Mouse (Mus musculus) NIH3T3 (cell line): Measurements from ENCODE around the gene Hist1h2ah.
A peak's percentile ranks its signal among the peaks of the same experiment; 100 is the strongest.
"Not testable (repeated sequence)": the region's sequence is repeated elsewhere in the genome, so short reads cannot be mapped to it uniquely, and the experiment has no call there.

Experiments used
- DNase-seq: peaks from one replicate; pipeline ENCODE4 v3.0.0-alpha.2; 2012; ENCODE audit warnings: low read depth

Gene Hist1h2ah

DNA sequence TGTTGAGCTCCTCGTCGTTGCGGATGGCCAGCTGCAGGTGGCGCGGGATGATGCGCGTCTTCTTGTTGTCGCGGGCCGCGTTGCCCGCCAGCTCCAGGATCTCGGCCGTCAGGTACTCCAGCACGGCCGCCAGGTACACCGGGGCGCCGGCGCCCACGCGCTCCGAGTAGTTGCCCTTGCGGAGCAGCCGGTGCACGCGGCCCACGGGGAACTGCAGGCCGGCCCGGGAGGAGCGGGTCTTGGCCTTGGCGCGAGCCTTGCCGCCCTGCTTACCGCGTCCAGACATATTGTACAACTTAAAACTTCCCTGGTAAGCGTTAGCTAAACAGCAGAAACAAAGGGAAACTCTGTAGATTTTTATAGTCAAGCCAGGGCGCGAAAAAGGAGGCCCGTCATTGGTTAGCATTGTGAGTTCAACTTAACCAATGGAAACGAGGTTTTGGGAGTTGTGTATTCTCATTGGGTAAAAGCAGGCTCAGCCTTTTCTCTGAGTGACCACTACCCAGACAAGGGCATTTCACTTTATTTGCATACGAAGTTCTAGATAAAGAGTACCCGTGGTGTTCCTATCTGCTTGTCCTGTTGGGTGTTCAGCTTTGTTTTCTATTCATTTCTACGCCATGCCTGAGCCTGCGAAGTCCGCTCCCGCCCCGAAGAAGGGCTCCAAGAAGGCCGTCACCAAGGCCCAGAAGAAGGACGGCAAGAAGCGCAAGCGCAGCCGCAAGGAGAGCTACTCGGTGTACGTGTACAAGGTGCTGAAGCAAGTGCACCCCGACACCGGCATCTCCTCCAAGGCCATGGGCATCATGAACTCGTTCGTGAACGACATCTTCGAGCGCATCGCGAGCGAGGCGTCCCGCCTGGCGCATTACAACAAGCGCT is at the start of gene Hist1h2ah, which contains the start of gene Hist1h2bk:
TSS of gene Hist1h2ah (minus strand) at position 302 of the 882 bp plus-strand sequence.
TSS of gene Hist1h2bk (plus strand) at position 604 of the 882 bp plus-strand sequence.
- DNase-seq = peak; percentile 91

DNA sequence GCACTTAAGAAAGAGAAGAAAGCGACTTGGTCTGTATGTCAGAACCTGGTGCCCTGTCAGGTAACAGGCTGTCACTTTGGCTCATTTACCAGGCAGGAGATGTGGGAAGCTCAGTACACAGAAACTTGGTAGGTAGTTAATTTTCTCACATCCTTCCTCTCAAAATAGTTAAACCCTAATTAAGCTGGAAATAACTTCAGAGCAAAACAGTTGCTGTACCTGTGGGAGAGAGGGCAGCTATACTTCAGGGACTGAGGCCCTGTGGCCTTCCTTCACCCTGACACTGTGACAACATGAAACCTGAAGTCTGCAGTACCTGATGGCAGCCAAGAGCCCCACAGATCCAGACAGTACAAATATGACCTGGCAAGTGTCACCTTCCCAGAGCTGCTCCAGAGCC is 48.8 kb upstream of the Hist1h2ah start, which contains the start of gene Vmn1r188:
TSS of gene Vmn1r188 (plus strand) at position 301 of the 400 bp plus-strand sequence.
- DNase-seq = not testable (repeated sequence)

DNA sequence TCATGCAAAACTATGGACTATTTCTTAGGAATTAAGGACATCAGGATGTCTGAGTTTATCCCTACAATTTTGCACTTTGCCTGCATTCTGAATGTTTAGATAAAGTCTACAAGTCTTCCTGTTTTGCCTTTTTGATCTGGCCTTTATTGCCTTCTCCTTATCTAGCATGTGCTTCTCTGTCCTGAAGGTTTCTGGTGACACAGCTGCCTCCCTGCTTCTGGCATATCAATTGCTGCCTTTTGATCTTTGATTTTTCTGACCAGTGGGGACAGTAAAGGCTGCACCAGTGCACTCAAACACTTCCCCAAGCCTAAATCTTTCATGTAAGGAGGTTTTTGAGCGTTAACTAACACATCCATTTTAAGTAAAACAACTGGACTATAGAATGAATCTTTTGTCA is 28.1 kb upstream of the Hist1h2ah start:
- DNase-seq = no peak

DNA sequence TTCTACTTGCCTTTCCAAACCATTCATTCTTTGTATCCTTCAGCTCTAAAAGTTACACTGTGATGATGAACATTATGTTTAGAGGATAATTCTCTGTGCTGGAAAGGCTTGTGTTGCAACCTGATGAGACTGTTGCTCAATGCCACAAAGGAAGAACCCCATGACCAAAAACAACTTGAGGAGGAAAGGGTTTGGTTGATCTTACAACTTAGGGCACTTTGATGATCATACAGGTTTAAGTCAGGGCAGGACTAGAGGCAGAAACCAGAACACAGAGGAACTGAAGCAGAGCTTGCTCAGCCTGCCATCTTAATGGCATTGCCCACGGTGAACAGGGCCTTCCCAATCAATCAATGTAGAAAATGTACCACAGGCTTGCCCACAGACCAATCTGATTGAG is 26.1 kb upstream of the Hist1h2ah start:
- DNase-seq = no peak

DNA sequence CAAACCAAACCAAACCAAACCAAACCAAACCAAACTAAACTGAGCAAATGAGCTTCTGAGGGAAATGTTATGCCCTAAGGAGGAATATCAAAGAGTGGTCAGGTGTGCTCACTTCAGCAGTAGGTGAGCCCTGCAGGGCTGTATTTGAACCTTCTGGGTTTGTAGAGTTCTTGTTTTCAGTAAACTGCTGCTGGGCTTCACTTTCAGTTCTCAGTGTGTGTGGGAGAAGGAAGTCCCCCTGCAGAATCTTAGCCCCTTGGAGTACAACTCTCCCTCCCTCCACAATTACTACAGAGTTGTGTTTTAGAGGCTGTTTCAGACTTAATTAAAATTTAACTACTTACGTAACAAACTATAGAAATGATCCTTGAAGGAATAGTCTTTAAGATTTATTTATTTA is 18.4 kb upstream of the Hist1h2ah start:
- no peak for DNase-seq

DNA sequence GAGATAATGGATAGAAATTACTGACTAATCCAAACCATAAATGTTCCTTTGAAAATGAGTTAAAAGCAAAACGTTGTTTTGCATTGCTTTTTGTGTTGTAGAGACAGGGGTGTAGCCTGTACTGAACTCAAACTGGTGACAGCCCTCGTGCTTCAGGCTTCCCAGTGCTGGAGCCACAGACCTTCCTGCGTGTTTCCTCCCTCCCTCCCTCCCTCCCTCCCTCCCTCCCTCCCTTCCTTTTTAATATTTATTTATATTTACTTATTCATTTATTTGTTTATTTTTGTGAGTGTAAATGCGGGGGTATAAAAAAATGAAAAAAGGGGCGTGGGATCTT is 16.1 kb upstream of the Hist1h2ah start:
- no peak for DNase-seq

DNA sequence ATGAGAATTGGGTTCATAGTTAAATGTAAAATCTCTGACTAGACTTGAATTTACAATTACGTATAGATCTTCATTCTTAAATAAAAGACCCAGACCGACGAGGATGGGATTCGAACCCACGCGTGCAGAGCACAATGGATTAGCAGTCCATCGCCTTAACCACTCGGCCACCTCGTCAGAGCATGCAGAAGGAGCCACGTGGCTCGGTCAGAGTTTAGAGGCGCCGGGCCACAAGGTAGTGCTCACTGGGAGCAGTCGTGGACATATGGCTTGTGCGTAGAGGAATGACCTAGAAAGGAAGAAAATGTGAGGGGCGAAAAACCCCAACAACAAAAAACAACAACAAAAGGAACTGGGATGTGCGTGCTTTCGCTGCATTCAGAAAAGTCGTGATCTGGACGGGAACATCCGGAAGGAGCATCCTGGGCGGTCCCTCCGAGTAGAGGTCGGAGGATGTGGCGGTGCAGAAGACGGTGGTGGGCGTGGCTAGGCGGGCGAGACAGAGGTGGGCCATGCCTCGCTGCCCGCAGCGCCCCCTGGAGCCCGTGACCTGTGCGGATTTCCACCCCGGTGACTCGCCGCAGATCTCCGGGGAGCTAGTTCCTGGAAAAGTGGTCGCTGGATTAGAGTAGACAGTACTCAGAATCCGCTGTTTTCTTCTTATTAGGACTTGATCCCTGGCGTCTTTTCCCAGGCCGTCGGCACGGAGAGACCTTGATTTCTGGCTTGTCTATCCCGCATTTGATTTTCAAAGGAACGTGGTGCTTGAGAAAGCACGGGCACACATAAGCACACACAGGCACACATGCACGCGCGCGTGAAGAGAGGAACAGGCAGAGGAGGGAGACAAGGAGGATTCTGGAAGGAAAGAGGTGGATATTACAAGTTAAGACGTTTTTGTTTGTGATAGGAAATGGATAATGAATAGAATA is 15.5 kb upstream of the Hist1h2ah start:
- DNase-seq = peak; percentile 89

DNA sequence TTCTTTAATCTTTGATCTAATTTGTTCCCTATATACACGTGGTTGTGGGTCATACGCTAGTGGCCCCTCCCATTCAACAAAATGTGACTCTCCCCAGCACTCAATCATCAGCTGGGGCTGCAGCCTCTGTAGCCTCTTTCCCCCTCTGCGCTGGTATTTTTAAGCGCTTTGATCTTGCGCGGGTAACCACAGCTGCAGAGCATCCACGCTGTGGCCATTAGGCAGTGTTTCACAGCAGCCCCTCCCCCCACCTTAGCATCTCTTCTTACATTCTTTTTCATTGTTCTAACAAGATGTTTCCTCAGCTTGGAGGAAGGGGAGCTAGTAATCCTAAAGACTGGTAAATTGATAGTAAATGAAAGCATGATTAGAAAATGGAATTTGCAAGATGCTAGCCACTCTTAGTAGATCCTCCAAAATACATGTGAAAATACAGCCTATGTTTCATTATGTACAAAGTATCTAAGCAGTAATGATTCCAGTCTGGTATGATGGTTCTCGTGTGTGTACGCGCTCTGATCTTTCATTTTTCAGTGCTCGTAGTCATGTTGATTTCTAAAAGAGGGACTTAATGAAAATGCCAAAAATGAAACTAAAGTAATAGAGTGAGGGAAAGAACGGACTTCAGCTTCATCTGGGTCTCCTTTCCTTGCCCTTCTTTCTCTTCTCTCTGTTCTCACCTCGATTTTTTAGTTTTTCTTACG is 14.5 kb upstream of the Hist1h2ah start:
- peak; percentile 47 for DNase-seq

DNA sequence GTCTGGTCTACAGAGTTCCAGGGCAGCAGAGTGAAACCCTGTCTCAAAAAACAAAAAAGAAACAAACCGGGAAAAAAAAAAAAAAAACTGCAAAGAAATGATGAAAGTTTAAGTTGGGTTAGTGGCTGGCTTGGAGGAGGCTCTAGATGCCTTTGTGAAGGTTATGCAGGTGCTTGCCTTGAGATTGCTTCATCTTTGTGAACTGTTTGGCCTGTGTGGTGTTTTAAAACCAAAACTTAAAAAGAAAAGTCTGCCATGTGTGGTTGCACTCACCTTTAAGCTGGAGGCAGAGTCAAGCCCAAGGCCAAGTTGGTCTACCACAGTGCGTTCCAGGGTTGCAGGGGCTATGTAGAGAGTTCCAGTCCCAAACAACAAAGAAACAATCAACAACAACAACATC is 13.7 kb upstream of the Hist1h2ah start:
- DNase-seq = no peak

DNA sequence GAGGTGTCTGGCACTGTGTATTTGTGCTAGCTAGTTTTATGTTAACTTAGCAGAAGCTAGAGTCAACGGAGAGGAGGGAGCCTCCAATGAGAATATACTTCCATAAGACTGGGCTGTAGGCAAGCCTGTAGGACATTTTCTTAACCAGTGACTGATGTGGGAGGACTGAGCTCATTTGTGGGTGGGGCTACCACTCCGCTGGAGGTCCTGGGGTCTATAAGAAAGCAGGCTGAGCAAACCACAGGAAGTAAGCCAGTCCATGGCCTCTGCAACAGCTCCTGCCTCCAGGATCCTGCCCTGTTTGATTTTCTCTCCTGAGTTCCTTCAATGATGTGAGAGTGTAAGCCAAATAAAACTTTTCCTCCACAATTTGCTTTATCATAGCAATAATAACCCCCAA is 9.9 kb upstream of the Hist1h2ah start:
- DNase-seq = no peak

DNA sequence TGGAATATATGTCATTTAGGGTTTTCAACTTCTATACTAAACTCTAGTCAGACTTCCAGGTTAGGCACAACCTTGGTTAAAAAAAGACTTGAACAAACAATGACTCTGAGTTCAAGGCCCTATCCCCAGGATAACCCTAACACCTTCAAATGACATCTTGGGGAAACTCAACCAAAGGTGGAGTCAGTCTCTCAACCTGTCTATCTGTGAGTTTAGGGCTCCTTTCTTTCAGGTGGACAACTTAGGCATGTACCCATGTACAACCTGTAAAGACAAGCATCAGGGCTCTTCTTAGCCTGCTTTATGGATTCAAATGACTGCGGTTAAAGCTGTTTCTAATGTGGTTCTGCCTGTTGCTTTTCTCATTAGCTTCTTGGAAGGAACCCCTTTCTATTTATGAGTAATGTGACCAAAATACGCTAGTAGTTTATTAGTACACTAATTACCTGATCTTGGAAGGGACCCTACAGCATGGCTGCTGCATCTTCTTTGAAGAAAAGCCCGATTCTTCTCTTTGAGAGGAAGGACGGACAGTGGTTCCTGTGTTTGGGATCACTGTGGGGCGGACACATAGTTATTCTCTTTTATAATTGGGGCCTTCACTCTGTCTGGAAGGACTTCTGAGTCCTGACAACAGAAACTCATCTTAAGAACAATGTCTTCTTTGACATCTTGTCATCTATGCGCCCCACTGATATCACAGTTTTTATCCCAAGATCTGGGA is 9.2 kb upstream of the Hist1h2ah start:
- DNase-seq = no peak

DNA sequence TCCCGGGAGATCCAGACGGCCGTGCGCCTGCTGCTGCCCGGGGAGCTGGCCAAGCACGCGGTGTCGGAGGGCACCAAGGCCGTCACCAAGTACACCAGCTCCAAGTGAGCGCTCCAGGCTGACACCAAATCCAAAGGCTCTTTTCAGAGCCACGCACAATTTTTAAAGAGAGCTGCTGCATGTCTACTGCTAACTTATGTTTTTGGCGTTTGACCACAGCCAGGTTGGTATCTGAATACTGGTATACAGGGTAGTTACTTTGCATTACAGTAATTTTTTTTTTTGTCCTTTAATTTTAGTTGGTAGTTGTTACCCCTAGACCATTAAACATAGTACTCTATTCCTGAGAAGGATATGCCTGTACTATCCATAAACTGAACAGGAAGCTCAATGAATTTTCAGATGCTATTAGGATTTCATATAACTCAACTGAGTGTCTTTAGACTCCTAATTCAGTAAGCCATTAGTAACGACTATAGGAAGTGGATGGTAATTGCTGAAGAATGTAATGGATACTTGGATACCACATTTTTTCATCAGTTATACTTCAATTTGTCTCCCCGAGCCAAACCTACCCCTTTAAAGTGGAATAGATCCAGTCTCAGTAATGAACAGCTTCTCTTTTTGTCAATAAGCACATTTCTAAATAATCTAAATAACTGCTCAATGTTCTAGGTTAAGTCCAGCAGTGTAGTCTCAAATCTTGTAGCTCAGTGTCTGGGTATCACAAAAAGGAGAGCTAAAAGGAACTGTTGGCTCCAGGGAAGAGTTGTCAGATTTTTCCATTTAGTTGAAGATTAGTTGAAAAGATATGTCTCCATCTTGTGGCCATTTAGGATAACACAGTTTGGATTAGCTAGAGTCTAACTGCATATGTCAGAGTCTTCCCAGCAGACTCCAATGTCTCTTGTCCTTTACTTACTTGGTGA is 8.4 kb upstream of the Hist1h2ah start:
- peak; percentile 81 for DNase-seq

DNA sequence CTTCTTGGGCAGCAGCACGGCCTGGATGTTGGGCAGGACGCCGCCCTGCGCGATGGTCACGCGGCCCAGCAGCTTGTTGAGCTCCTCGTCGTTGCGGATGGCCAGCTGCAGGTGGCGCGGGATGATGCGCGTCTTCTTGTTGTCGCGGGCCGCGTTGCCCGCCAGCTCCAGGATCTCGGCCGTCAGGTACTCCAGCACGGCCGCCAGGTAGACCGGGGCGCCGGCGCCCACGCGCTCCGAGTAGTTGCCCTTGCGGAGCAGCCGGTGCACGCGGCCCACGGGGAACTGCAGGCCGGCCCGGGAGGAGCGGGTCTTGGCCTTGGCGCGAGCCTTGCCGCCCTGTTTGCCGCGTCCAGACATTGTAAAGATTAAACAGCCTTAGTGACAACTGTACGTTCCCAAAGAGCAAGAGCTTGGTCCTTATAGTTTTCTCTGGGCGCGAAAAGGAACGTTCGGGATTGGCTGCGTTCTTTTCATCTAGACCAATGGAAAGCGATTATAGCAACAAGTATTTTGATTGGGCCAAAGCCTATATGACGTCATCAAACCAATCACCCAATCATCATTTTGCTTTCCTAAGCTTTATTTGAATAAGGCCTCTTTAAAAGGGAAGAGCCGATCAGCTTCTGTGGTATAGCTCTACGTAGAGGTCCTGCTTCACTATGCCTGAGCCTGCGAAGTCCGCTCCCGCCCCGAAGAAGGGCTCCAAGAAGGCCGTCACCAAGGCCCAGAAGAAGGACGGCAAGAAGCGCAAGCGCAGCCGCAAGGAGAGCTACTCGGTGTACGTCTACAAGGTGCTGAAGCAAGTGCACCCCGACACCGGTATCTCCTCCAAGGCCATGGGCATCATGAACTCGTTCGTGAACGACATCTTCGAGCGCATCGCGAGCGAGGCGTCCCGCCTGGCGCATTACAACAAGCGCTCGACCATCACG is 7.5 kb upstream of the Hist1h2ah start, which contains the start of the genes Hist1h2ag and Hist1h2bj:
TSS of gene Hist1h2ag (minus strand) at position 377 of the 935 bp plus-strand sequence.
TSS of gene Hist1h2bj (plus strand) at position 647 of the 935 bp plus-strand sequence.
- peak; percentile 96 for DNase-seq

DNA sequence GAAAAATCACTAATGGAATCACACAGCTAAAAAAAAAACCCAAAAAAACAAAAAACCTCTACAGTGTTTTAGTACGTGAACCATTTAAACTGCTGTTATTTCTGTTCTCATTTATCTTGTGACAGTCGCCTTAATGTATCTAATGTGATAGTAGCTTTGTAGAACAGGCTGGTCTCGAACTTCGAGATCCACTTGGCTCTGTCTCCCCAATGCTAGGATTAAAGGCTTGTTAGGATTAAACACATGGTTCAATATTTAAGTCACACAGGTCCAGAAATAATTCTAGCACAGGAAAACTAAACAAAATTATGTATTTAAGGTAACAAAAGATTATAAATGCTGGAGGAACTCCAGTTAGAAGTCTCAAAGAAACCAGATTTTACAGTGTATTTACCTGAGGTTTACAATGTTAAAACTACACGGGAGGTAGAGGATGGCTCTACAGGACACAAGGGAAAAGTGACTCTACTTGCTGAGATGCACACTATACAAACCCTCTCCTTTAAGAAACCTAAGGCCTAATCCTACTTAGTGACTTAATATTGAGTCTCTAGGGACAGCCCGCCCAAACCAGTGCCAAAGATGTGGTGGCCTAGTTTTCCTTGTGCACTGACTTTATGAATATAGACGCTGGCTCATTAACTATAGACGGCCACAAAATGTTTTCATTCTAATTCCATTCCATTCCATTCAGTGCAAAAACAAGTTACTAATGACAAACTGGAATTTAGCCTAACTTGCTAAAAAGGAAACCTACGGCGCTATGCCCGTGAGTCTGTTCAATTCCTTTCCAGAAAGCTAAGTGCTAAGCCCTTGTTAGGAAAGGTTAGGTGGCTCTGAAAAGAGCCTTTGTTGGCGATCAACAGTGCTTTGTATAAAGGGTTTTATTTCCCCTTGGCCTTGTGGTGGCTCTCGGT is 6.5 kb upstream of the Hist1h2ah start:
- peak; percentile 21 for DNase-seq

DNA sequence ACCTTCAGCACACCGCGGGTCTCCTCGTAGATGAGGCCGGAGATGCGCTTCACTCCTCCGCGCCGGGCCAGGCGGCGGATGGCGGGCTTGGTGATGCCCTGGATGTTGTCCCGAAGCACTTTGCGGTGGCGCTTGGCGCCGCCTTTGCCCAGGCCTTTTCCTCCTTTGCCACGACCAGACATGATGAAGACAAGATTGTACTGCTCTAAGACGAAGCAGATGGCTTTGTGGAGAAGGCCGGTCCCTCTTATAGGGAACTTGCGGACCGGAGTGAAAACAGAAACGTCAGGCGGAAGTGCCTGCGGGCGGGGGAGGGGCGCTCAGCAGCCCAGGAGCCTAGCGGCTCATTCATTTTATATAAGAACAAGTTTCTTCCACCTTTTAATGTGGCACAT is 5.8 kb upstream of the Hist1h2ah start, which contains the start of gene Hist1h4i:
TSS of gene Hist1h4i (minus strand) at position 221 of the 395 bp plus-strand sequence.
- peak; percentile 96 for DNase-seq

DNA sequence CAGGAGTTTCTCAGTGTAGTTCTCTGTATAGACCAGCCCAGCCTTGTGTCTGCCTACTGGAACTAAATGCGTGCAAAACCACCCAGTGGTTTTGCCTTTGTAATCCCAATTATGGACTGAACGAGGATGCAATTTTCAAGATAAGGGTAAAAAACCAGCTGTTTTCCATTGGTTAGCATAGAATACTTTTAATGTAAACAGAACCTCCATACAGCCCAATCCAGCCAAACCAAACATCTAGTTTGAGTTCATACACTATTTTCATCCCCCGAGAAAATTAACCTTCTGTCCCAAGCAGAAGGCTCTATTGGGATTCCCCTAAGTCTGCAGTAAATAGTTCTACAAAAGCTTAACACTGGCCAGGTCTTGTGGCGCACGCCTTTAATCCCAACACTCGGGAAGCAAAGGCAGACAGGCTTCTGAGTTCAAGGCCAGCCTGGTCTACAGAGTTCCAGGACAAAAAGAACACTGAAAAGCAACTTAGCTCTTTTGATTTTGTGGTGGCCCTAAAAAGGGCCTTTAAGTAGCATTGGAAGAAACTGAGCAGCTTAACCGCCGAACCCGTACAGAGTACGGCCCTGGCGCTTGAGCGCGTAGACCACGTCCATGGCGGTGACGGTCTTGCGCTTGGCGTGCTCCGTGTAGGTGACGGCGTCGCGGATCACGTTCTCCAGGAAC is 5.2 kb upstream of the Hist1h2ah start:
- DNase-seq = peak; percentile 44

DNA sequence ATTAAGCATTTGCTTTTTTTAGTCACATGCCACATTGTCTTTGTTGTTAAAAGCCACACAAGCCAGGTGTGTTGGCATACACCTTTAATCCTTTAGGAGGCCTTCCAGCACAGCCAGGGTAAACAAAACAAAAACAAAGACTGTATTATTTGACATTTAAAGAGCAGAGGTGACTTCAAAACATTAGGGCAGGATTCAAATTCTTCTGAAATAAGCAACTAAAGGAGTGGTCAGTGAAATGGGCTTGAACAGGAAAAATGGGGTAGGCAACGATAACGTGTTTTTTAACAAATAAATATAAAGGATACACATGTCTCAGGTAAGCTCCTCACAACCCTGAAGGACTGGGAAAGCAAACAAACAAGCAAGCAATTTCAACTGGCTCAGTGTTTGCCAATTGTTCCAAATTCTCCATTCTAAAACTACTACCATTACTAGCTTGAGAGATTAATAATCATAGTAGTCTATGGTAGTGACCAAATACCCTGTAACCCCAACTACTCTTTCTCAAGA is 4.6 kb upstream of the Hist1h2ah start:
- no peak for DNase-seq
